Mouse (Mus musculus): Measurements from ENCODE around the gene Smarcc2. TPM values are rescaled to one million over a fixed set of nuclear protein-coding genes. Genes with fewer than 3 reads are reported as not detected.

Gene Smarcc2
- total RNA-seq, 1 experiment from 2014 or later, result 92.2 TPM

Other genes with a start within 250 kb of the Smarcc2 start
- gene Spryd4, start 247.4 kb upstream of the Smarcc2 start, total RNA-seq (2017), result 18.1 and 24.8 TPM in 2 replicates
- 1.2 TPM in 1 of 2 replicates, not detected in the other for gene Mip, start 233.4 kb upstream of the Smarcc2 start, total RNA-seq (2017)
- 98.6 and 102 TPM in 2 replicates for gene Timeless, start 227.2 kb upstream of the Smarcc2 start, total RNA-seq (2017)
- gene Apon, start 205.2 kb upstream of the Smarcc2 start, total RNA-seq (2017), result 0.46 TPM in 1 of 2 replicates, not detected in the other
- not detected in 2 replicates for gene Apof, start 190.6 kb upstream of the Smarcc2 start, total RNA-seq (2017)
- 9.0 and 11.0 TPM in 2 replicates for gene Stat2, start 188.7 kb upstream of the Smarcc2 start, total RNA-seq (2017)
- gene Il23a, start 160.5 kb upstream of the Smarcc2 start, total RNA-seq (2017), result 0.05 TPM in 1 of 2 replicates, not detected in the other
- 12.8 and 13.7 TPM in 2 replicates for gene Pan2, start 155.9 kb upstream of the Smarcc2 start, total RNA-seq (2017)
- 94.4 and 114 TPM in 2 replicates for gene Cnpy2, start 136.8 kb upstream of the Smarcc2 start, total RNA-seq (2017)
- gene Cs, start 121.5 kb upstream of the Smarcc2 start, total RNA-seq (2017), result 100 and 116 TPM in 2 replicates
- gene Coq10a, start 90.3 kb upstream of the Smarcc2 start, total RNA-seq (2017), result 6.4 and 11.8 TPM in 2 replicates
- gene Ankrd52, start 82.1 kb upstream of the Smarcc2 start, total RNA-seq (2017), result 9.8 and 17.4 TPM in 2 replicates
- gene Slc39a5, start 58.0 kb upstream of the Smarcc2 start, total RNA-seq (2017), result not detected in 2 replicates
- 45.7 and 64.8 TPM in 2 replicates for gene Nabp2, start 47.8 kb upstream of the Smarcc2 start, total RNA-seq (2017)
- 13.0 and 13.5 TPM in 2 replicates for gene Rnf41, start 47.6 kb upstream of the Smarcc2 start, total RNA-seq (2017)
- 1,004 and 1,124 TPM in 2 replicates for gene Myl6, start 34.9 kb downstream of the Smarcc2 start, total RNA-seq (2017)
- 0.55 TPM in 1 of 2 replicates, not detected in the other for gene Myl6b, start 39.4 kb downstream of the Smarcc2 start, total RNA-seq (2017)
- gene Esyt1, start 66.6 kb downstream of the Smarcc2 start, total RNA-seq (2017), result 70.9 and 76.6 TPM in 2 replicates
- 8.6 and 10.6 TPM in 2 replicates for gene Zc3h10, start 88.5 kb downstream of the Smarcc2 start, total RNA-seq (2017)
- 3,010 and 3,037 TPM in 2 replicates for gene Rpl41, start 90.1 kb downstream of the Smarcc2 start, total RNA-seq (2017)
- gene Pa2g4, start 106.7 kb downstream of the Smarcc2 start, total RNA-seq (2017), result 385 and 532 TPM in 2 replicates
- 1.0 and 1.8 TPM in 2 replicates for gene Erbb3, start 130.4 kb downstream of the Smarcc2 start, total RNA-seq (2017)
- gene Rps26, start 167.5 kb downstream of the Smarcc2 start, total RNA-seq (2017), result 1,052 and 1,471 TPM in 2 replicates
- gene Ikzf4, start 186.7 kb downstream of the Smarcc2 start, total RNA-seq (2017), result not detected in 2 replicates
- 4.6 and 5.2 TPM in 2 replicates for gene Suox, start 214.8 kb downstream of the Smarcc2 start, total RNA-seq (2017)
- 24.5 and 29.0 TPM in 2 replicates for gene Rab5b, start 237.0 kb downstream of the Smarcc2 start, total RNA-seq (2017)
- not detected in 2 replicates for gene Pmel, start 244.9 kb downstream of the Smarcc2 start, total RNA-seq (2017)
- gene Cdk2, start 245.8 kb downstream of the Smarcc2 start, total RNA-seq (2017), result 50.2 and 69.2 TPM in 2 replicates

Data from common myeloid progenitor, adult 5-6 weeks (primary cell).